Mouse (Mus musculus) limb, embryonic 11.5 days (tissue): Measurements from ENCODE around the gene Agap3. TPM values are rescaled to one million over a fixed set of nuclear protein-coding genes. Genes with fewer than 3 reads are reported as not detected.

Source experiments
- ATAC-seq: fragments of 200-750 bp; cut with Nextera tagmentation; 2 replicates; pipeline ENCODE4 v1.8.0; 2017; ENCODE audit warnings: low read depth; ENCODE audit not compliant: insufficient number of reproducible peaks, low FRiP score, low TSS enrichment
- DNase-seq: peaks from one replicate; pipeline ENCODE4 v3.0.0-alpha.2; 2015; ENCODE audit warnings: low spot score
- H3K27ac ChIP-seq: fragments of 300-500 bp; sonication (generic); replicated peaks from 2 replicates; pipeline ENCODE4 v1.5.1; 2014; ENCODE audit warnings: low read depth, mild to moderate bottlenecking, low read length
- H3K27me3 ChIP-seq: fragments of 300-500 bp; sonication (generic); 2 replicates; pipeline ENCODE4 v1.6.1; 2014; ENCODE audit warnings: mild to moderate bottlenecking, low read length, mixed read lengths; ENCODE audit not compliant: control insufficient read depth, insufficient read depth
- H3K36me3 ChIP-seq: fragments of 300-500 bp; sonication (generic); 2 replicates; pipeline ENCODE4 v1.6.1; 2014; ENCODE audit warnings: mild to moderate bottlenecking, low read length, moderate library complexity, mixed read lengths; ENCODE audit not compliant: control insufficient read depth, insufficient read depth
- H3K4me1 ChIP-seq: fragments of 300-500 bp; sonication (generic); 2 replicates; pipeline ENCODE4 v1.6.1; 2014; ENCODE audit warnings: low read length, mixed read lengths; ENCODE audit not compliant: control insufficient read depth, insufficient read depth
- H3K4me2 ChIP-seq: fragments of 300-500 bp; sonication (generic); 2 replicates; pipeline ENCODE4 v1.6.1; 2014; ENCODE audit warnings: low read depth, mild to moderate bottlenecking, moderate library complexity; ENCODE audit not compliant: severe bottlenecking
- H3K4me3 ChIP-seq: fragments of 300-500 bp; sonication (generic); 2 replicates; pipeline ENCODE4 v1.5.1; 2014; ENCODE audit warnings: low read depth, low read length
- H3K9ac ChIP-seq: fragments of 300-500 bp; sonication (generic); 2 replicates; pipeline ENCODE4 v1.6.1; 2014; ENCODE audit warnings: mild to moderate bottlenecking, low read length
- H3K9me3 ChIP-seq: fragments of 300-500 bp; sonication (generic); 2 replicates; pipeline ENCODE4 v1.6.1; 2016; ENCODE audit warnings: low read length; ENCODE audit not compliant: control insufficient read depth
- WGBS: fragments of 180-500 bp; shearing (Covaris S2); extraction: QIAGEN DNeasy Blood & Tissue Kit; methylation state at CpG from one replicate; pipeline ENCODE4 v1.1.7; 2014; 5-methylcytosine and 5-hydroxymethylcytosine counted together
- polyA plus RNA-seq: library from polyadenylated mRNA; unstranded; fragments of >200 nt; fragmentation: Nextera tagmentation; extraction: Ambion mirVana; gene quantifications from 2 replicates; pipeline ENCODE4 v1.2.1, GENCODE M21; 2014

Agap3 gene
- polyA plus RNA-seq, 1 experiment from 2014 or later = 39.9 TPM

- DNase-seq (peak; percentile 75), ATAC-seq (peak; percentile 44; the same call in 1 of the 2 replicates)
- 2% methylated on average over 21 of the region's 21 CpGs for WGBS
- no peaks in the 10 kb centered on the region for H3K9me3 ChIP-seq
- H3K9ac ChIP-seq = no peak overlapping the region
- H3K36me3 ChIP-seq = peaks cover 4% of the 10 kb centered on the region; the same call in 1 of the 2 replicates
- 0 out of 2 replicates have a peak overlapping the region, but pooled peaks have one; percentile 0 for H3K27ac ChIP-seq
- no peak overlapping the region for H3K4me2 ChIP-seq
- no peak overlapping the region for H3K4me3 ChIP-seq
- H3K27me3 ChIP-seq = no peaks in the 10 kb centered on the region; the same call in 1 of the 2 replicates
- peaks cover 6% of the 10 kb centered on the region; the same call in 1 of the 2 replicates for H3K4me1 ChIP-seq
Measured at GRCm38 (mm10) chr5:24416222-24416736, 35.7 kb upstream of the Agap3 start.

DNA sequence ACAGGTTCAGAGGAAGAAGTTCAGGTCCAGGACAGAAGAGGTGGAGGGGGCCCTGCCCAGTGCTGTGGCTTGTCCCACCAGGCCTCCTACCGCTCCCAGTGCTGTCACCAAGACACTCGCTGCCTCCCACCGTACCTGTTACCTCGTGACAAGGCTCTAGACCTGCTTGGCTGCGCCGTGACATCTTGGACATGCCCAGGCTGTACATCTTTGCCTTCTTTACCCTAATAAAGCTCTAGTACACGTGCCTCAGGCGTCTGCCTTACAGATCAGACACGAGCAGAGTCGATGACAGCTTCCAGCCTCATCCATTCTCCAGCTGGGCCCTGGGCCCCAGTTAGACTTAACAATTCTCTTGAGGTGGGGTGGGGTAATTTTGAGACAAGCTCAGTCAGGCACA, 34.4 kb upstream of the Agap3 start:
- H3K9me3 ChIP-seq = no peaks in the 10 kb centered on the region
- no peak overlapping the region for H3K27ac ChIP-seq
- no peak overlapping the region for H3K4me3 ChIP-seq
- no peak for ATAC-seq
- no peak overlapping the region for H3K9ac ChIP-seq
- H3K36me3 ChIP-seq = peaks cover 4% of the 10 kb centered on the region; the same call in 1 of the 2 replicates
- DNase-seq = no peak
- H3K4me2 ChIP-seq = no peak overlapping the region
- no peaks in the 10 kb centered on the region; the same call in 1 of the 2 replicates for H3K27me3 ChIP-seq
- peaks cover 6% of the 10 kb centered on the region; the same call in 1 of the 2 replicates for H3K4me1 ChIP-seq
- 91% methylated on average over 10 of the region's 10 CpGs for WGBS

GRCm38 (mm10) chr5:24420381-24420780, 31.6 kb upstream of the Agap3 start:
- no peak overlapping the region for H3K27ac ChIP-seq
- H3K4me1 ChIP-seq = peaks cover 13% of the 10 kb centered on the region
- no peak for ATAC-seq
- no peak overlapping the region for H3K4me2 ChIP-seq
- DNase-seq = no peak
- 81% methylated on average over 9 of the region's 9 CpGs for WGBS
- H3K36me3 ChIP-seq = peaks cover 4% of the 10 kb centered on the region; the same call in 1 of the 2 replicates
- H3K9me3 ChIP-seq = no peaks in the 10 kb centered on the region
- no peaks in the 10 kb centered on the region for H3K27me3 ChIP-seq
- no peak overlapping the region for H3K4me3 ChIP-seq
- H3K9ac ChIP-seq = no peak overlapping the region

GRCm38 (mm10) chr5:24423129-24424003, 28.6 kb upstream of the Agap3 start, which contains the start of the genes Cdk5 and Slc4a2:
TSS of gene Cdk5 (minus strand) at chr5:24423530.
TSS of gene Slc4a2 (plus strand) at chr5:24423837.
- under 1% methylated on average over 46 of the region's 46 CpGs for WGBS

GRCm38 (mm10) chr5:24424004-24424781, 27.8 kb upstream of the Agap3 start:
- Histone ChIP-seq H3K27ac (peak overlapping the region; percentile 78), H3K4me3 (peak overlapping the region; percentile 58), H3K4me1 (peaks cover 42% of the 10 kb centered on the region), H3K4me2 (peak overlapping the region; percentile 87), H3K36me3 (peaks cover 2% of the 10 kb centered on the region; the same call in 1 of the 2 replicates), H3K9me3 (no peaks in the 10 kb centered on the region), H3K27me3 (no peaks in the 10 kb centered on the region), H3K9ac (peak overlapping the region; percentile 64)
- ATAC-seq (no peak; the same call in 1 of the 2 replicates), DNase-seq (no peak)
- 15% methylated on average over 21 of the region's 21 CpGs for WGBS

More at GRCm38 (mm10) chr5:24423129-24424003, 28.6 kb upstream of the Agap3 start, which contains the start of the genes Cdk5 and Slc4a2:
- Histone ChIP-seq H3K27me3 (no peaks in the 10 kb centered on the region), H3K27ac (peak within 1 kb of the TSS; percentile 78), H3K4me2 (peak within 1 kb of the TSS; percentile 87), H3K9ac (peak within 1 kb of the TSS; percentile 75), H3K4me3 (peak within 1 kb of the TSS; percentile 58), H3K36me3 (peaks cover 4% of the 10 kb centered on the region; the same call in 1 of the 2 replicates), H3K9me3 (no peaks in the 10 kb centered on the region), H3K4me1 (peaks cover 36% of the 10 kb centered on the region)
- peak; percentile 90 for ATAC-seq
- peak; percentile 99 for DNase-seq

DNA sequence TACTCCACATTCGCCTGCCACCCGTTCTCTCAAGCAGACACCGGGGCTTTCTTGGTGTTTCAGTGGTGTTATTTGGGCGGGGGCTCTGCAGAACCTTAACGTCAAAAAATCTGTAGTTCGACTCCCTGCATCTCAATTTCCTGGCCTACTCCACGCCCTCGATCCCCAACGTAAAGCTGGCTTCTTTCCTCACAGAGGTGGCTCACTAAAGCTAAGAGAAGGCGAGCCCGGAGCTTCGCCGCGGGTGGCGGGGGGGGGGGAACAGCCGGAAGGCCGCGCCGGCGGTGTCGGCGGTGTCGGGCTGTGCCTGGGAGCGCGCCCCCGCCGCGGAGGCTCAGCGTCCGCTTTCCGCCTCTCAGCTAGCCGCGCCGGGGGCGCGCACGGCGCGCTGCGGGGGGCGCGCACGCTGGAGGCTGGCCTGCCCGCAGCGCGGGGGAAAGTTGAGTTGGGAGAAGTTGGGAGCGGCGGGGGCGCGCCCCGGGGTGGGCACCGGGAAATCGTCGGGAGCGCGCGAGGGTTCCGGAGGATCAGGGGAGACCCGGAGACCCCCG, 27.0 kb upstream of the Agap3 start:
- 0 out of 2 replicates have a peak, but pooled peaks cover 1% of the 10 kb centered on the region for H3K36me3 ChIP-seq
- peaks cover 42% of the 10 kb centered on the region for H3K4me1 ChIP-seq
- H3K9ac ChIP-seq = peak overlapping the region; percentile 60
- H3K4me3 ChIP-seq = peak overlapping the region; percentile 52
- no peaks in the 10 kb centered on the region for H3K27me3 ChIP-seq
- ATAC-seq (no peak), DNase-seq (peak; percentile 88)
- no peaks in the 10 kb centered on the region for H3K9me3 ChIP-seq
- under 1% methylated on average over 58 of the region's 60 CpGs for WGBS
- H3K27ac ChIP-seq = peak overlapping the region; percentile 45
- peak overlapping the region; percentile 87 for H3K4me2 ChIP-seq

- ATAC-seq (no peak), DNase-seq (peak; percentile 76)
- 1% methylated on average over 24 of the region's 30 CpGs for WGBS
Measured at GRCm38 (mm10) chr5:24425421-24426036, 26.4 kb upstream of the Agap3 start.

More at GRCm38 (mm10) chr5:24425421-24426036, 26.4 kb upstream of the Agap3 start:
- Histone ChIP-seq H3K27me3 (no peaks in the 10 kb centered on the region), H3K36me3 (peaks cover 3% of the 10 kb centered on the region; the same call in 1 of the 2 replicates), H3K4me1 (peaks cover 42% of the 10 kb centered on the region), H3K27ac (peak overlapping the region; percentile 45; the same call in 1 of the 2 replicates), H3K4me3 (peak overlapping the region; percentile 52), H3K4me2 (peak overlapping the region; percentile 87), H3K9ac (peak overlapping the region; percentile 60), H3K9me3 (no peaks in the 10 kb centered on the region)
